Mouse (Mus musculus): Measurements from ENCODE around the gene Eps15l1.

DNA sequence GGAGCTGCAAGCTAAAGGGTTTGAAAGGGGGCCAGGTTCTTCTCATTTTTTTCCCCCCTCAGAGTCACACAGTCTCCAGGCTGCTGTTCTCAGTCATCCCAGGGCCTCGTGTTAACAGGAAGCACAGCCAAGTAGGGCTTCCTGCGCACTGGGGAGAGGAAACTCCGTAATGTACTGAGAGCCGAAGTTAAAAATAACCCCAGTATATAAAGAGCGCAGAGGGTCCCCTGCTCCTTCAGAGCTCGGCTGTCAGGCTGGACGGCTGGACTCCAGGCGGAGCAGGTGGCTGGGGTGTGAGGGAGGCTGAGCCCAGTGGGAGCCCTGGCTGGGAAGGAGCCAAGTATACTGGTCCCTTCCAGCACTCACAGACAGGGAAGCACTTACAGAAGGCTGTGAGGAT is 125.6 kb downstream of the Eps15l1 start:
- TF ChIP-seq POLR2A (IDR thresholded peaks at IDR 0.05; ENCODE audit: control insufficient read depth, extremely low read depth, insufficient read depth, low read length, poor library complexity), result 0 out of 2 replicates have a peak, but pooled peaks have one; percentile 37
- TF ChIP-seq CTCF (IDR thresholded peaks at IDR 0.05; ENCODE audit: borderline replicate concordance, control insufficient read depth, extremely low read depth, insufficient read depth, low read length, poor library complexity), result no peak
